Mouse (Mus musculus) liver, adult 2 months (tissue): Measurements from ENCODE around the gene Syt6.

Experiments used
- CTCF ChIP-seq: fragments of 200-500 bp; IDR thresholded peaks from 2 replicates; pipeline ENCODE4 v1.5.1; 2011; ENCODE audit warnings: low read depth, low read length, control low read depth
- POLR2A ChIP-seq: fragments of 200-500 bp; IDR thresholded peaks from 2 replicates; pipeline ENCODE4 v1.6.1; 2011; ENCODE audit warnings: low read length, control low read depth; ENCODE audit not compliant: insufficient read depth; ENCODE audit errors: extremely low read depth

DNA sequence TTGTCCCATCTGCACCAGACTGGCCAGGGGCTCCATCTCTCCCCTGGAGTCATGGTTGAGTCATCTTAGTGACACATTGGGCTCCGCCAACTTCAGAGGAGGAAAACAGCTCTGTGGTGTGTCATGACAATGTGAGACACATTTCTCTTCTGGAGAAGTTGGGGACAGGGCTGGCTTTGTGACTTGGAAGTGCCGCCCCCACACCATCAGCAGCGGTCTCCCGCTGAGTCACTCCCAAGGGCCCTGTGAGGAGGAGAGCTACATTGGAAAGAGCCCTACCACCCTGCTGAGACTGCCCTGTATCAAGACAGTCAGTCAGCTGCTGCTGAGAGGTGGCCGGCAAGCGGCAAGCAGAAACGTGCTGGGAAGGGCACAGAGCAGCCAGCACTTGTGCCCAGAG is 26.0 kb downstream of the Syt6 start:
- TF ChIP-seq POLR2A (no peak), CTCF (no peak)
